Mouse (Mus musculus) MEL (cell line): ENCODE measurements at regions not wholly inside any gene's neighbourhood (a gene's known extent, or its start where the extent isn't known, plus 50 kb on each side); places are given as distances from the start of the nearest gene placed in this dataset.

Experiments
- DNase-seq: peaks from one replicate; pipeline ENCODE4 v3.0.0; 2011; ENCODE audit warnings: low read depth, low spot score
- H3K27ac ChIP-seq: 2 replicates; pipeline ENCODE4 v1.5.1; 2012; ENCODE audit warnings: low read depth, mild to moderate bottlenecking, control low read depth, low read length, moderate library complexity; ENCODE audit not compliant: control insufficient read depth
- H3K27me3 ChIP-seq, 2 experiments: fragments of 150-350 bp in 1 of 2; sonication (generic) in 1 of 2; 2 replicates each; pipeline ENCODE4 v1.6.1; 2012; ENCODE audit warnings: low read length in 2 of 2, mild to moderate bottlenecking in 2 of 2, improper control_type of control experiment in 1 of 2, moderate library complexity in 1 of 2; ENCODE audit not compliant: insufficient read depth in 2 of 2, control insufficient read depth in 1 of 2
- H3K36me3 ChIP-seq, 2 experiments: 2 replicates each; pipeline ENCODE4 v1.6.1; 2012 to 2014; ENCODE audit warnings: low read length in 2 of 2, improper control_type of control experiment in 1 of 2, inconsistent platforms in 1 of 2, mild to moderate bottlenecking in 1 of 2; ENCODE audit not compliant: insufficient read depth in 2 of 2, control insufficient read depth in 1 of 2
- H3K4me1 ChIP-seq, 2 experiments: fragments of 150-350 bp in 1 of 2; sonication (generic) in 1 of 2; 2 replicates each; pipeline ENCODE4 v1.6.1; 2012; ENCODE audit warnings: low read length in 2 of 2, improper control_type of control experiment in 1 of 2, mild to moderate bottlenecking in 1 of 2; ENCODE audit not compliant: insufficient read depth in 2 of 2, control insufficient read depth in 1 of 2
- H3K4me3 ChIP-seq, 2 experiments: fragments of 150-350 bp in 1 of 2; sonication (generic) in 1 of 2; 2 replicates each; pipeline ENCODE4 v1.5.1; 2012; ENCODE audit warnings: low read depth in 2 of 2, low read length in 2 of 2, mild to moderate bottlenecking in 2 of 2, moderate library complexity in 2 of 2, control low read depth in 1 of 2, improper control_type of control experiment in 1 of 2; ENCODE audit not compliant: control insufficient read depth in 1 of 2, insufficient read depth in 1 of 2
- H3K79me2 ChIP-seq: 2 replicates; pipeline ENCODE4 v1.6.1; 2012; ENCODE audit warnings: mild to moderate bottlenecking, low read length, moderate library complexity; ENCODE audit not compliant: control insufficient read depth, poor library complexity, insufficient read depth
- H3K9ac ChIP-seq: 2 replicates; pipeline ENCODE4 v1.6.1; 2012; ENCODE audit warnings: low read depth, mild to moderate bottlenecking, control low read depth, low read length, moderate library complexity; ENCODE audit not compliant: control insufficient read depth, poor library complexity, severe bottlenecking
- H3K9me3 ChIP-seq: fragments of 150-350 bp; sonication (generic); replicated peaks from 2 replicates; pipeline ENCODE4 v1.6.1; 2012; ENCODE audit warnings: mild to moderate bottlenecking, low read length, improper control_type of control experiment, moderate library complexity; ENCODE audit not compliant: insufficient read depth
- CTCF ChIP-seq, 3 experiments: IDR thresholded peaks in 2 of 3; conservative IDR thresholded peaks in 1 of 3; 2 replicates each; pipeline ENCODE4 v1.5.1; 2011 to 2012; ENCODE audit warnings: low read length in 3 of 3, low read depth in 2 of 3, mild to moderate bottlenecking in 2 of 3, improper control_type of control experiment in 1 of 3, inconsistent platforms in 1 of 3, mixed read lengths in 1 of 3, moderate library complexity in 1 of 3; ENCODE audit not compliant: control insufficient read depth in 1 of 3, insufficient read depth in 1 of 3, poor library complexity in 1 of 3, severe bottlenecking in 1 of 3
- E2F4 ChIP-seq: IDR thresholded peaks from 2 replicates; pipeline ENCODE4 v1.6.1; 2011; ENCODE audit warnings: low read depth, low read length, improper control_type of control experiment, borderline replicate concordance
- ELF1 ChIP-seq: IDR thresholded peaks from 2 replicates; pipeline ENCODE4 v1.6.1; 2014; ENCODE audit warnings: low read depth, mild to moderate bottlenecking, inconsistent platforms, low read length, improper control_type of control experiment, moderate library complexity
- GABPA ChIP-seq: IDR thresholded peaks from 2 replicates; pipeline ENCODE4 v1.6.1; 2012; ENCODE audit warnings: low read depth, mild to moderate bottlenecking, inconsistent platforms, low read length, improper control_type of control experiment, moderate library complexity
- JUND ChIP-seq: IDR thresholded peaks from 2 replicates; pipeline ENCODE4 v1.6.1; 2011; ENCODE audit warnings: low read depth, mild to moderate bottlenecking, improper control_type of control experiment, low read length
- KAT2A ChIP-seq: conservative IDR thresholded peaks from 2 replicates; pipeline ENCODE4 v1.6.1; 2012; ENCODE audit warnings: low read depth, low read length, improper control_type of control experiment, inconsistent platforms
- MAFK ChIP-seq: IDR thresholded peaks from 2 replicates; pipeline ENCODE4 v1.6.1; 2011; ENCODE audit warnings: low read depth, mild to moderate bottlenecking, low read length, improper control_type of control experiment, borderline replicate concordance
- MAX ChIP-seq: IDR thresholded peaks from 2 replicates; pipeline ENCODE4 v1.6.1; 2011; ENCODE audit warnings: low read length, improper control_type of control experiment
- MEF2A ChIP-seq: IDR thresholded peaks from 2 replicates; pipeline ENCODE4 v1.6.1; 2014; ENCODE audit warnings: low read depth, mild to moderate bottlenecking, inconsistent platforms, low read length, improper control_type of control experiment; ENCODE audit not compliant: poor library complexity, insufficient replicate concordance, severe bottlenecking; ENCODE audit errors: extremely low read depth
- MXI1 ChIP-seq: IDR thresholded peaks from 2 replicates; pipeline ENCODE4 v1.6.1; 2011; ENCODE audit warnings: mild to moderate bottlenecking, low read depth, low read length, improper control_type of control experiment
- POLR2AphosphoS2 ChIP-seq: IDR thresholded peaks from 2 replicates; pipeline ENCODE4 v1.6.1; 2011; ENCODE audit warnings: low read length, improper control_type of control experiment
- RAD21 ChIP-seq: IDR thresholded peaks from 2 replicates; pipeline ENCODE4 v1.6.1; 2011; ENCODE audit warnings: mild to moderate bottlenecking, low read depth, low read length, improper control_type of control experiment
- RCOR1 ChIP-seq: IDR thresholded peaks from 2 replicates; pipeline ENCODE4 v1.6.1; 2012; ENCODE audit warnings: low read depth, mild to moderate bottlenecking, inconsistent platforms, low read length, improper control_type of control experiment
- USF1 ChIP-seq: IDR thresholded peaks from 2 replicates; pipeline ENCODE4 v1.6.1; 2014; ENCODE audit warnings: low read depth, mild to moderate bottlenecking, inconsistent platforms, low read length, improper control_type of control experiment, moderate library complexity
- USF2 ChIP-seq, 2 experiments: IDR thresholded peaks; 2 replicates each; pipeline ENCODE4 v1.6.1; 2011 to 2012; ENCODE audit warnings: improper control_type of control experiment in 2 of 2, low read length in 2 of 2, borderline replicate concordance in 1 of 2, inconsistent platforms in 1 of 2, low read depth in 1 of 2, mild to moderate bottlenecking in 1 of 2; ENCODE audit not compliant: insufficient read depth in 1 of 2
- ZC3H11A ChIP-seq: IDR thresholded peaks from 2 replicates; pipeline ENCODE4 v1.6.1; 2012; ENCODE audit warnings: low read depth, mild to moderate bottlenecking, inconsistent platforms, low read length, improper control_type of control experiment
- ZNF384 ChIP-seq: IDR thresholded peaks from 2 replicates; pipeline ENCODE4 v1.6.1; 2012; ENCODE audit warnings: low read depth, mild to moderate bottlenecking, inconsistent platforms, low read length, improper control_type of control experiment

- TF ChIP-seq CTCF (IDR thresholded peaks at IDR 0.05 in 2 of 3, conservative IDR thresholded peaks at IDR 0.05 in 1 of 3; ENCODE audit: control insufficient read depth in 1 of 3, insufficient read depth in 1 of 3, low read depth in 2 of 3, low read length in 3 of 3, poor library complexity in 1 of 3, severe bottlenecking in 1 of 3) = no peak
- TF ChIP-seq GABPA = no peak
- TF ChIP-seq KAT2A = no peak
- TF ChIP-seq E2F4 = no peak
- TF ChIP-seq MAFK = no peak
- no peak for TF ChIP-seq MEF2A
- TF ChIP-seq ZC3H11A = no peak
- no peaks in the 10 kb centered on the region for H3K9me3 ChIP-seq
Measured at GRCm38 (mm10) chr17:13562974-13563373, 197.4 kb upstream of the Afdn start.

GRCm38 (mm10) chr17:13564800-13565199 lies 195.5 kb upstream of the Afdn start:
- H3K36me3 ChIP-seq = no peaks in the 10 kb centered on the region
- H3K79me2 ChIP-seq = no peaks in the 10 kb centered on the region
- no peak overlapping the region for H3K27ac ChIP-seq
- H3K27me3 ChIP-seq = no peaks in the 10 kb centered on the region
- no peaks in the 10 kb centered on the region for H3K9me3 ChIP-seq
- no peak overlapping the region for H3K9ac ChIP-seq
- TF ChIP-seq ELF1 (no peak), E2F4 (no peak), USF1 (no peak), POLR2AphosphoS2 (no peak), USF2 (IDR thresholded peaks at IDR 0.05; ENCODE audit: borderline replicate concordance in 1 of 2, insufficient read depth in 1 of 2, low read depth in 1 of 2, low read length in 2 of 2) (no peak), ZC3H11A (no peak), MXI1 (no peak), RAD21 (no peak), ZNF384 (no peak), MEF2A (no peak), RCOR1 (no peak), MAX (no peak), CTCF (IDR thresholded peaks at IDR 0.05 in 2 of 3, conservative IDR thresholded peaks at IDR 0.05 in 1 of 3; ENCODE audit: control insufficient read depth in 1 of 3, insufficient read depth in 1 of 3, low read depth in 2 of 3, low read length in 3 of 3, poor library complexity in 1 of 3, severe bottlenecking in 1 of 3) (no peak), MAFK (no peak), JUND (no peak)
- DNase-seq = no peak
- H3K4me1 ChIP-seq = no peaks in the 10 kb centered on the region
- H3K4me3 ChIP-seq = no peak overlapping the region

More at GRCm38 (mm10) chr17:13562974-13563373, 197.4 kb upstream of the Afdn start:
- Histone ChIP-seq H3K27ac (no peak overlapping the region), H3K36me3 (no peaks in the 10 kb centered on the region), H3K9ac (no peak overlapping the region), H3K4me3 (no peak overlapping the region), H3K4me1 (no peaks in the 10 kb centered on the region), H3K79me2 (no peaks in the 10 kb centered on the region), H3K27me3 (no peaks in the 10 kb centered on the region)
- no peak for DNase-seq
